Mouse (Mus musculus): ENCODE data around the gene Erc2. TPM values are rescaled to one million over a fixed set of nuclear protein-coding genes. Genes with fewer than 3 reads are reported as not detected.

Erc2 gene
- total RNA-seq, 2 experiments from 2014 or later: 202 to 240 TPM

GRCm38 (mm10) chr14:28441240-28441967 lies 819.2 kb downstream of the Erc2 start:
- intact Hi-C loops (cut with DNase I): no loop called here
- DNase-seq (ENCODE audit: low spot score in 2 of 2): no peak

DNA sequence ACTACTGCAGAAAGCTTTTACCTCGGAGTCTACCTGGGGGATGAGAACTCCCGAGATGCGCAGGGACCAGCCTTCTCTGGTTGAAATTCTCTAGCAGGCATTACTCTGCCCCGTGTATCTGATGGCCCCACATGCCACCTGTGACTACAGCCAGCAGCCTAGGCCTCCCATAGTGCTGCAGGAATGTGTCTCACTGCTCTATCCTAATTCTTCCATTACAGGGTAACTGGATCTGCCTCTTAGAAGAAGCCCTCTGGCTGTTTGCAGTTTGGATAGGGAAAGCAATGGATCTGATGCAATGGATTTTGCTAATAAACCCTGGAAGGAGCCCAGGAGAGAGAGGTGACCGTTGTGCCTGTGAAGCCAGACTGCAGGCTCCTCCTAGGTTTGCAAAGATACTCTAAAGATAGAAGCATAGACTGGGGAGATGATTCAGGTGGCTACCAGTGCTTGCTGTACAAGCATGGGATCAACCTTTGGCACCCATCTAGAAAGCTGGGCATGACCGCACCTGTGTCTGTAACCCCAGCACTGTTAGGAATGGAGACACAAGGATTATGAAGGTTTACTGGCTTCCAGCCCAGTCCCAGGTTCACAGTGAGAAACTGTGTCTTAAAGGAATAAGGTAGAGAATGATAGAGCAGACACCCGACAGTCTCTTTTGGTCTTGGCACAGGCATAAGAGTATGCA lies 821.2 kb downstream of the Erc2 start:
- intact Hi-C loops (cut with DNase I): no loop called here
- DNase-seq (ENCODE audit: low spot score in 2 of 2): no peak

- intact Hi-C loops (cut with DNase I): no loop called here
- DNase-seq (ENCODE audit: low spot score in 2 of 2): no peak
Observed at GRCm38 (mm10) chr14:28445737-28446136, 823.5 kb downstream of the Erc2 start.

GRCm38 (mm10) chr14:28451771-28452170 lies 829.5 kb downstream of the Erc2 start:
- intact Hi-C loops (cut with DNase I): no loop called here
- no peak for DNase-seq (ENCODE audit: low spot score in 2 of 2)

- intact Hi-C loops (cut with DNase I): no loop called here
- no peak for DNase-seq (ENCODE audit: low spot score in 2 of 2)
Observed at GRCm38 (mm10) chr14:28456372-28457076, 834.3 kb downstream of the Erc2 start.

- DNase-seq (ENCODE audit: low spot score in 2 of 2): no peak
- intact Hi-C loops (cut with DNase I): no loop called here
Observed at GRCm38 (mm10) chr14:28457428-28457827, 835.2 kb downstream of the Erc2 start.

DNA sequence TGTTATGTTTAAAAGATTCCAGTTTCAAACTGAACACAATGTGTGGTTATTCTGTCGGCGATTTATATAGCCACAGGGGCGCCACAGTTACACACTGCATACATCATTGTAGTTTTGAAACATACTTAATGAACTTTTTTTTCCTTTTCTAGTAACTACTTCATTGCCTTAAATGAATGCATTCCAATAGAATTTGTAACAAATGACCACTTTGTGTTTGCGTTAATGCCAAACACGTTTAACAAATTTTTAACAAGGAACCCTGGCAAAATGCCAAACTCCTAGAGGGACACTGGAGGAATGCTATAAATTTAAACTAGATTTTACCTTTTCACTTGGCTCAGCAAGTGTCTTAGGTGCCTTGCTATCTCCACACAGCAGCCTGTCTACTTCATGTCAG lies 845.7 kb downstream of the Erc2 start:
- no peak for DNase-seq (ENCODE audit: low spot score in 2 of 2)

DNA sequence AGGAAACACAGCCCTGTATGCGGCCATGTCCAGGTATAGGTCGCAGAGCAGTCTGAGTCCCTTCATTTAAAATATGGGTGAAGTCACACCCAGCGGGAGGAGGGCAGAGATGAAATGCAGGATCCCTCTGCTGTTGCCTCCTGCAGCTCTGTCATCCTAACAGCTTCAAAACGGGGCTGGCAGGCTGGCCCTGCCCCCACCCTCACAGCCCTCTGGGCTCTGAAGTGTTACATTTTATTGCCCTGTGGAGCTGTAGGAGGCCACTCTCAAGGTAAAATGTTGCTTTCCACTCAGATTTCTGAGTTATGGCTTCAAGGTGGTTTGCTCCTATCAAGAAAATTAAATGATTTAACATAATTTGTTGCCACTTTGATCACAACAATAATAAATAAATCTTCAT lies 847.5 kb downstream of the Erc2 start:
- no peak for DNase-seq (ENCODE audit: low spot score in 2 of 2)
- intact Hi-C loops (cut with DNase I): no loop called here

More for the DNA sequence above, 845.7 kb downstream of the Erc2 start:
- intact Hi-C loops (cut with DNase I): no loop called here

GRCm38 (mm10) chr14:28470212-28470611 lies 848.0 kb downstream of the Erc2 start:
- no peak for DNase-seq (ENCODE audit: low spot score in 2 of 2)
- intact Hi-C loops (cut with DNase I): no loop called here

DNA sequence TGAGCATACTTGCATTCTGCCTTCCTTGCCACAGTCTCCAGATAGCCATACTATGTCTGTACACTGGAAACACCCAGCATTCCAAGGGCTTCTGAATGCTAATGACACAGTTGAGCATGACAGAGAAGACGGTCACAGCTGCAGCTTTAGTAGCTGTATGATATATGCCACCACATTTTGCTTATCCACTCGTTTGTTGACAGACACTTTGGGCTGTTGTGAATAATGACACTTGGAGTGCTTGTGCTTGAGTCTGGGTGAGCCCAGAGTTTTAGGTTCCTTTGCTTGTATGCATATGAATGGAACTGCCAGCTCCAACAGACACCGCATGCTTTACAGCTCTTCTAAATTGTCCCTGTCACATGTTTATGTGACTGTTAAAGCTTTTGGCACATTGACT lies 852.8 kb downstream of the Erc2 start:
- DNase-seq (ENCODE audit: low spot score in 2 of 2): no peak
- intact Hi-C loops (cut with DNase I): no loop called here

- no peak for DNase-seq (ENCODE audit: low spot score in 2 of 2)
- intact Hi-C loops (cut with DNase I): no loop called here
Observed at GRCm38 (mm10) chr14:28475421-28475820, 853.2 kb downstream of the Erc2 start.

DNA sequence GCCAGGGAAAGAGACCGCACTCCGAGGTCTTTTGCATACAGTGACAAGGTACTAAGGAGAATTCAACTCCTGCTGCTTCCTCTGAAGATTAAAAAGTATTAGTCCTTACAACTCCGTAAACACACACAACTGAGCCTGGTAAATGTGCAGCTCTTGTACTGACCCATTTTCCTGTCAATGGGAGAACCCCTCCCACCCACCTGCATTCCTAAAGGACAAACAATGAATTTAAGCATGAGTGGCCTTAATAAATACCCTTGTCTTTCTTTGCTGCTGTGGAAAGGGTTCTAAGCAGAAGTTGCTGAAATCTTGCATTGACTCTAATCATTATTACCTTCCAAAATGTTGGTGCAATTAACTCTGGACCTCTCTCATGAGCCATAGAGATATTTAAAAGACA lies 854.5 kb downstream of the Erc2 start:
- no peak for DNase-seq (ENCODE audit: low spot score in 2 of 2)
- intact Hi-C loops (cut with DNase I): no loop called here

DNA sequence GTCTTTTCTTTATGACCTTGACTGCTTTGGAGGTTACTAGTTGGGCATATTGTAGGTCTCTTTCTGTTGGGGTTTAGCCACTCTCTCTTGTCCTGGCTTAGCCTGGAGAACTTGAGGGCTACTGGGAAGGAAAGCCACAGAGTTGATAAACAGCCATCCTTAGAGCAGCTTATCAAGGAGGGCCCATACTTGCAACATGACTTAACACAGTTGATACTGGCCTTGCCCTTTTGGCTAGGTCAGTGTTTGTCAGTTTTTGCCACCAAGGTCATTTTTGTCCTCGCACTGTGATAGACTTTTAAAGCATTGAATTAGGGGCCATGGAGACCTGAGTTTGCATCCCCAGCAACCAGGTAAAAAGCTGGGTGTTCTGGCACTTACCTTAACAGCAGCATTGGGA lies 858.6 kb downstream of the Erc2 start:
- no peak for DNase-seq (ENCODE audit: low spot score in 2 of 2)

DNA sequence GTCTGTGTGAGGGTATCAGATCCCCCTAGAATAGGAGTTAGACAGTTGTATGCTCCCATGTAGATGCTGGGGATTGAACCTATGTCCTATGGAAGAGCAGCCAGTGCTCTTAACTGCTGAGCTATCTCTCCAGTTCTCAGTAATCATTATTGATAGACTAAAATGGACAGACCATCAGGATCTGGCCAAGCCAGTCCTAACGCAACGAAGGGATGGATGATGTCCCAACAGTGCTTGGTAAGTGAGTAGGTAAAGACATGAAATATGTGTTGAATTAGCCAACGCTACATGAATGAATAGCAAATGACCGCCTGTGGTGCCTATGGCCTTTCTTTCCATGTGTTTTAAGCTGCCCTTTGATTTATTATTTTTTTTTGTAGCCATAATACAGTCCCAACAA lies 871.6 kb downstream of the Erc2 start:
- DNase-seq (ENCODE audit: low spot score in 2 of 2): no peak
- intact Hi-C loops (cut with DNase I): no loop called here

More for the DNA sequence above, 858.6 kb downstream of the Erc2 start:
- intact Hi-C loops (cut with DNase I): no loop called here

DNA sequence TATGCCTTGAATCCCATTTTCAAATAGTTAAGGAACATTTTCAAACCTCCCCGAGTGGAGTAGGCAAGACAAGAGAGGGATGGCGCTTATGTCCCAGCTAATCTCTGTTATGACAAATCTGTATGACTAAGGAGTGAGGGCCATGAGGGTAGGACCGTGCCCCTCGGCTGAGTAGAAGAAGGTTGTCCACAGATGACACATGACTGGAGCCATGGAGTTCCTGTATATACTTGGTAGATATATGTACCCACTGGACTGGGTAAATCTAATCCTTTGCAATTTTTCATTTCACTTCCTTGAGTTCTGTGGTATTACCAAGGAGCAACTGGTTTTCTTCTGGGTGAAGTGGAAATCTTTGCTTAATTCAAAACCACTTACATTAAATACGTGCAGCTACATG lies 872.0 kb downstream of the Erc2 start:
- no peak for DNase-seq (ENCODE audit: low spot score in 2 of 2)
- intact Hi-C loops (cut with DNase I): no loop called here

- intact Hi-C loops (cut with DNase I): loop anchor here (10.0 kb wide), 2 partner anchors 217 to 497 kb away; no protein-coding TSS in a partner anchor
- no peak for DNase-seq (ENCODE audit: low spot score in 2 of 2)
Observed at GRCm38 (mm10) chr14:28501216-28501878, 879.1 kb downstream of the Erc2 start.

- intact Hi-C loops (cut with DNase I): loop anchor here (10.0 kb wide), 2 partner anchors 218 to 498 kb away; no protein-coding TSS in a partner anchor
- no peak for DNase-seq (ENCODE audit: low spot score in 2 of 2)
Observed at GRCm38 (mm10) chr14:28503276-28503675, 881.0 kb downstream of the Erc2 start.

GRCm38 (mm10) chr14:28504101-28505050 lies 882.1 kb downstream of the Erc2 start, which contains the start of gene Wnt5a:
Gene Wnt5a (plus strand): TSS chr14:28504750.
- no peak for DNase-seq (ENCODE audit: low spot score in 2 of 2)
- intact Hi-C loops (cut with DNase I): loop anchor here (5.0 to 10.0 kb wide), 3 partner anchors 220 to 500 kb away; no protein-coding TSS in a partner anchor

Measured in left cerebral cortex, postnatal 36 days (tissue).